Mouse (Mus musculus) splenic B cell, adult 2 months (primary cell): ENCODE results near the gene Magi2.

ENCODE experiments used
- DNase-seq: peaks from one replicate; pipeline ENCODE4 v3.0.0-alpha.2; 2011; ENCODE audit warnings: low read depth, low spot score
- H3K27me3 ChIP-seq: 2 replicates; pipeline ENCODE4 v1.6.1; 2012; ENCODE audit warnings: mild to moderate bottlenecking, low read length, moderate library complexity, mixed read lengths; ENCODE audit not compliant: control insufficient read depth, poor library complexity, insufficient read depth, severe bottlenecking
- H3K36me3 ChIP-seq: 2 replicates; pipeline ENCODE4 v1.6.1; 2012; ENCODE audit warnings: mild to moderate bottlenecking, low read length, moderate library complexity, mixed read lengths; ENCODE audit not compliant: control insufficient read depth, poor library complexity, insufficient read depth, severe bottlenecking

The Magi2 gene

GRCm38 (mm10) chr5:20637300-20637989 is 1410.6 kb downstream of the Magi2 start:
- Histone ChIP-seq H3K36me3 (no peaks in the 10 kb centered on the region), H3K27me3 (no peaks in the 10 kb centered on the region)
- DNase-seq, result no peak

- Histone ChIP-seq H3K27me3 (no peaks in the 10 kb centered on the region), H3K36me3 (no peaks in the 10 kb centered on the region)
- DNase-seq, result no peak
Observed at GRCm38 (mm10) chr5:20642196-20642595, 1415.4 kb downstream of the Magi2 start.

- no peak for DNase-seq
- H3K36me3 ChIP-seq, result no peaks in the 10 kb centered on the region
- H3K27me3 ChIP-seq, result no peaks in the 10 kb centered on the region
Observed at GRCm38 (mm10) chr5:20643741-20644140, 1416.9 kb downstream of the Magi2 start.

- no peaks in the 10 kb centered on the region for H3K36me3 ChIP-seq
- no peak for DNase-seq
- H3K27me3 ChIP-seq, result no peaks in the 10 kb centered on the region
Observed at GRCm38 (mm10) chr5:20646947-20647346, 1420.1 kb downstream of the Magi2 start.

DNA sequence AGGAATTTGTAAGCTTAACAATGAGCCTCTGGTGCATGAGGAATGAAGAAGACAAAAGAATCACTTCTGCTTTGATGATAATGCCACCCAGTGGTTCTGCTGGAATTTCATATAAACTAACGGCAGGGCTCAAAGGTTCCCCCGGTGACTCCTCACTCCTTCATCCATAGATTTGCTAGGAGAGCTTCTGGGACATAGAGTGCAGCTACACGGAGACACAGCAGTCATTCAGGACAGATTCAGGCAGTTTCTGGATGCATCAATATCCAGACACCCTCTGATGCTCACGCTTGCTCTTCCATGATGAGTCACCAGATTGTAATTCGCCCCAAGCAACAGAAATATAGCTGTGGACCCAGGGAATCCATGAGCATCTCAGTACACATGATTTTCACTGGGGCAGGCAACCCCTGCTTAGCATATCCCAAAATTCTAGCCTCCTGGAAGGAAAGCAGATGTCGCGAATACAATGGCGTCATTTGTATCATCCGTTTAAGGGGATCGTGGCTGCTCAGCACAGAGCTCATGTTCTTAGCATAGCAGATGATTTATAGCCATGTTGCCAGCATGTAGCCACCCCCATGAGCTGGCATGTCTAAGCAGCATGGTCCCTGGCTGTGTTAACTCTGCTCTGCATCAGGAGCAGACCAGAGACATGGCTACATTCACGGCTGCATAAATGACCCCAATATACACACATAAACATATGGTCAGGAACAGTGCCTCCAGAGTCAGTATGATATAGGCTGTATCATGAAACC is 1426.8 kb downstream of the Magi2 start:
- DNase-seq, result no peak
- no peaks in the 10 kb centered on the region for H3K36me3 ChIP-seq
- no peaks in the 10 kb centered on the region for H3K27me3 ChIP-seq

DNA sequence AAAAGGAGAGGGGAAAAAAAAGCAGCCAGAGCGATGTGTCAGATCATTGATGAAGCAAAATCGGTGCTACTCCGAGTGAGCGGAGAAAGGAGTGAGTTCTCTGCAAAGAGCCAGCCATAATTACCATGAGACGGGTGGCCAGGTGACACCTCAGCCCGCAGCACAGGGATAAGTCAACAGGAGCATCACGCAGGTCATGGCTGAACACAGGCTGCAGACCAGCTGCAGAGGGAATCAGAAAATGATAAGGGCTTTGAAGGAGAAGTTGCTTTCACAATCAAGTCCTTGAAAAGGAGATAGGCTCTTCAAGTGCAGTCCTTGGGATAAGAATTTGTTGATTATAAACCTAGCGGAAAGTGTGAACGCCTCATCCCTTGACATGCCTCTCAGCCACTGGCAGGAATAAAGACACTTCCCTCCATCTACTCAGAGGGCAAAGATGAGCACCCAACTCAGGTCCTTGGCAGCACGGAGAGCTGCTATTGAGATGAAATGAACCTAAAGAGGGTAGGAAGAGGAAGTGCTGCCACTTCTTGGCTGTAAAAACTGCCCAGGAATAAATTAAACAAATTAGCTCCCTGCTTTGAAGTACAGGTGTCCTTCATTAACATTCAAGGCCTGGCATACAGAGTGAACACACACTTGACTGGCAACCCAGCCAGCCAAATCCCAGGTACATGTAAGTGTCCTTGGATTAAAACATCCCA is 1428.1 kb downstream of the Magi2 start:
- peak; percentile 22 for DNase-seq
- Histone ChIP-seq H3K27me3 (no peaks in the 10 kb centered on the region), H3K36me3 (no peaks in the 10 kb centered on the region)

GRCm38 (mm10) chr5:20657056-20657455 is 1430.2 kb downstream of the Magi2 start:
- H3K27me3 ChIP-seq, result no peaks in the 10 kb centered on the region
- DNase-seq, result no peak
- no peaks in the 10 kb centered on the region for H3K36me3 ChIP-seq

- no peak for DNase-seq
- H3K36me3 ChIP-seq, result no peaks in the 10 kb centered on the region
- no peaks in the 10 kb centered on the region; the same call in 1 of the 2 replicates for H3K27me3 ChIP-seq
Observed at GRCm38 (mm10) chr5:20667601-20668000, 1440.8 kb downstream of the Magi2 start.

DNA sequence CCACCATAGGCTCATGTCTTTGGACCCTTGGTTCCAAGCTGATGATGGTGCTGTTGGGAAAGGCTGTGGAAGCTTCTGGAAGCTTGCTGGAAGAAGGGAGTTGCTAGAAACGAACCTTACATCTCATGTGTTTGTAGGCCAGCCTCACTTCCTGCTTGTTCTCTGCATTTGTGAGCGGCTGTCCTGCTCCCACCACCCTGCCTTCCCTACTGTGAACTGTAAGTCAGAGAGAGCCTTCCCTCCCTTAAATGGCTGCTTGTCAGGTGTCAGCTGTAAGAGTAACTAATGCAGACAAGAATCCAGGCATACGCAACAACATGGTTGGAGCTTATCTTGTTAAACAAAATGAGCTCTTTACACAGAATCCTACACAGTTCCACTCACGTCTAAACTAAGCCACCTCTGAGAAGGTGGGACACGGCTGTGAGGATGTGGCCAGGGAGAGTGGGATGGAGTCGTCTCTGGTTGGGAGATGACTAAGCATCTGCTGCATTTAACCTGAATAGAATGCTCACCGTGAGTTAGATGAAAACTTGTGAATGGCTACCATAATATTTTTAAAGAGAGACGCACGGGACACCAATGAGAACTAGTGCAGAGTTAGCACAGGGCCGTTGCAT is 1442.0 kb downstream of the Magi2 start:
- Histone ChIP-seq H3K27me3 (no peaks in the 10 kb centered on the region; the same call in 1 of the 2 replicates), H3K36me3 (no peaks in the 10 kb centered on the region)
- no peak for DNase-seq

DNA sequence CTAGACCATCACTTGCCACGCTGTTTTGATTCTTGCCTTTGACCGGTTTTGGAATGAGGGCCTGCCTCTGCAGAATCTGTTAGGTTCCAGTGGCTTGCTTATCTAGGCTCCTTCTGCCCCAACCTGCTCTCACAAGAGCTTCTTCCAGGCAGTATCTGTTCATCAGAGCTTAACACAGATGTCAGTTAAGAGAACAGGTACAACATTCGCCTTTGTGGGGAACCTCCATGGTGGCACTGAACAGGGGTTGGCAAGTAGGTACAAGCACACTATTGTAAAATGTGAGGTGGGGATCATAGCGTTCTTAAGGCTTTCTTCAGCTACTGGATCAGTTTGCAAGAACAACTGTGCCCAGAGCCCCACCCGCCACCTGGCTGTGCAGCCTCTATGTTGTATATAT is 1442.6 kb downstream of the Magi2 start:
- no peaks in the 10 kb centered on the region for H3K36me3 ChIP-seq

DNA sequence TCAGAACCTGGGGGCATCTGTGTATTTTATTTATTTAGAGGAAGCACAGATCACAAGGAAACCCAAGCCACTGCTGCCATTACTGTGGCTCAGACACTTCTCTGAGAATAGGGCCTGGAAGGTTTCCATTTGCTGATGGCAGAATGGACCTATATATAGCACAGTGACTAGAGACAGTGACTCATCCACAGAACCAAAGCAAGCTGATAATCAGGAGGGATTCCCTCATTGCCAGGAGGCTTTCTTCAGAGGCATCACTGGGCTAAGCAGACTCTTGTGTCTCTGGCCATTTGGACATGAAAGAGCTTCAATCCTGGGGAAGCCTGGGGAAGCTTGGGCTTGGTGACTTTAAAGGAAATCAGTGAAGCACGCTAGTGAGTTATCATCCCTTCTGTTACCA is 1445.0 kb downstream of the Magi2 start:
- no peaks in the 10 kb centered on the region for H3K27me3 ChIP-seq
- no peak for DNase-seq

More for the DNA sequence above, 1442.6 kb downstream of the Magi2 start:
- H3K27me3 ChIP-seq, result no peaks in the 10 kb centered on the region; the same call in 1 of the 2 replicates
- no peak for DNase-seq

GRCm38 (mm10) chr5:20674523-20674922 is 1447.7 kb downstream of the Magi2 start:
- DNase-seq, result no peak
- Histone ChIP-seq H3K36me3 (no peaks in the 10 kb centered on the region), H3K27me3 (no peaks in the 10 kb centered on the region)

More for the DNA sequence above, 1445.0 kb downstream of the Magi2 start:
- H3K36me3 ChIP-seq, result no peaks in the 10 kb centered on the region

GRCm38 (mm10) chr5:20675163-20675665 is 1448.4 kb downstream of the Magi2 start:
- no peaks in the 10 kb centered on the region for H3K27me3 ChIP-seq
- DNase-seq, result no peak
- H3K36me3 ChIP-seq, result no peaks in the 10 kb centered on the region

DNA sequence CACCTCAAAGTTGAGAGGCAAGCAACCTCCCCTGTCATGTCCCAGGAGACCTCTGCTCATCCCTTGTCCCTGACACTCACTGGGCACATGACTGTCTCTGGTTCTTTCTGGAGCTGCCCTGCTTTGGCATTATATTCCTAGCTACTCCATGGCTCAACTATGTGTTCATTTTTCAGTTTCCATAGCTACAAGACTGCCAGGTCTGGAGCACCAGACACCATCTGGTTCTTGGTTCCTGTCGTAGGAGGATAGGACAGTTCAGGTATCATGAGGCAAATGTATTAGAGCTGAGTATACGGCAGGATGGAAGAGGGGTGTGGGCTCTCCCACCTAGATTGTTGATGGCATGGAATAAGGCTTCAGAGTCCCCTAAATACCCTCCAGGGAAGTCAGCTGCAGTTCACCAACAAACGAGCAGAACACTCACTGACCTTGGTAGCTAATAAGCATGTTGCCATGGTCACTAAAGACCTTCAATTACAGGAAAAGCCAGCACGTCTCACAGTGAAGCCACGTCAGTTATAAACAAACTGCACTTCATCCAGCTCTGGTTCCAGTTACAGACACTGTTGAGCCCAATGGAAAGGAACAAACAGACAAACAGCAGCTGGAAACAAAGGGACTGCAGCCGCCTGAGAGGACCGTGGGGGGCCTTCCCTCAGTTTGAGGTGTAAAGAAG is 1449.5 kb downstream of the Magi2 start:
- no peaks in the 10 kb centered on the region for H3K27me3 ChIP-seq
- H3K36me3 ChIP-seq, result no peaks in the 10 kb centered on the region
- DNase-seq, result no peak
